Mouse (Mus musculus): ENCODE measurements around the gene Ankrd63. TPM values are rescaled to one million over a fixed set of nuclear protein-coding genes. Genes with fewer than 3 reads are reported as not detected.
"Not testable (repeated sequence)": the region's sequence is repeated elsewhere in the genome, so short reads cannot be mapped to it uniquely, and the experiment has no call there.

The Ankrd63 gene
- polyA plus RNA-seq, 1 experiment from 2014 or later = 0.11 TPM

GRCm38 (mm10) chr2:118650697-118651096 is 53.1 kb downstream of the Ankrd63 start:
- H3K36me3 ChIP-seq (ENCODE audit: control insufficient read depth, insufficient read depth, low read length); DNase-seq (ENCODE audit: low spot score); H3K27ac ChIP-seq (replicated peaks; ENCODE audit: low read depth, low read length); H3K4me2 ChIP-seq (ENCODE audit: low read depth, low read length); H3K9me3 ChIP-seq (ENCODE audit: control insufficient read depth, low read length); H3K27me3 ChIP-seq (replicated peaks; ENCODE audit: control insufficient read depth, insufficient read depth, low read length); H3K4me3 ChIP-seq (ENCODE audit: low read depth, low read length); ATAC-seq (ENCODE audit: low read depth); H3K4me1 ChIP-seq (ENCODE audit: control insufficient read depth, insufficient read depth, low read length); H3K9ac ChIP-seq (ENCODE audit: low read depth, low read length): not testable (repeated sequence)
- 78% methylated on average over 2 of the region's 2 CpGs for WGBS

Other genes starting within 250 kb of the Ankrd63 start
- 237 and 260 TPM in 2 replicates for gene Srp14, start 224.3 kb downstream of the Ankrd63 start, polyA plus RNA-seq (2014; fragmentation: Nextera tagmentation; extraction: Ambion mirVana)
- gene Bmf, start 154.3 kb downstream of the Ankrd63 start, polyA plus RNA-seq (2014; fragmentation: Nextera tagmentation; extraction: Ambion mirVana) = 5.6 and 7.6 TPM in 2 replicates
- gene Bub1b, start 105.8 kb downstream of the Ankrd63 start, polyA plus RNA-seq (2014; fragmentation: Nextera tagmentation; extraction: Ambion mirVana) = 53.4 and 65.0 TPM in 2 replicates
- 2.0 and 2.5 TPM in 2 replicates for gene Pak6, start 40.7 kb downstream of the Ankrd63 start, polyA plus RNA-seq (2014; fragmentation: Nextera tagmentation; extraction: Ambion mirVana)
- gene Plcb2, start 24.5 kb upstream of the Ankrd63 start, polyA plus RNA-seq (2014; fragmentation: Nextera tagmentation; extraction: Ambion mirVana) = 0.85 and 1.2 TPM in 2 replicates
- gene Inafm2, start 41.8 kb upstream of the Ankrd63 start, polyA plus RNA-seq (2014; fragmentation: Nextera tagmentation; extraction: Ambion mirVana) = 19.1 and 20.7 TPM in 2 replicates
- 0.96 and 1.0 TPM in 2 replicates for gene Ccdc9b, start 58.7 kb upstream of the Ankrd63 start, polyA plus RNA-seq (2014; fragmentation: Nextera tagmentation; extraction: Ambion mirVana)
- 0.35 TPM in 1 of 2 replicates, not detected in the other for gene Phgr1, start 68.8 kb upstream of the Ankrd63 start, polyA plus RNA-seq (2014; fragmentation: Nextera tagmentation; extraction: Ambion mirVana)
- gene Disp2, start 75.8 kb upstream of the Ankrd63 start, polyA plus RNA-seq (2014; fragmentation: Nextera tagmentation; extraction: Ambion mirVana) = 1.4 and 2.3 TPM in 2 replicates
- 75.7 and 94.2 TPM in 2 replicates for gene Knstrn, start 110.0 kb upstream of the Ankrd63 start, polyA plus RNA-seq (2014; fragmentation: Nextera tagmentation; extraction: Ambion mirVana)
- gene Ivd, start 158.0 kb upstream of the Ankrd63 start, polyA plus RNA-seq (2014; fragmentation: Nextera tagmentation; extraction: Ambion mirVana) = 50.7 and 61.9 TPM in 2 replicates
- 1.3 and 1.6 TPM in 2 replicates for gene Bahd1, start 196.4 kb upstream of the Ankrd63 start, polyA plus RNA-seq (2014; fragmentation: Nextera tagmentation; extraction: Ambion mirVana)
- gene Chst14, start 222.5 kb upstream of the Ankrd63 start, polyA plus RNA-seq (2014; fragmentation: Nextera tagmentation; extraction: Ambion mirVana) = 51.3 and 56.0 TPM in 2 replicates

All from embryonic facial prominence, embryonic 14.5 days (tissue).